Mouse (Mus musculus): Measurements from ENCODE around the gene Ylpm1. TPM values are rescaled to one million over a fixed set of nuclear protein-coding genes. Genes with fewer than 3 reads are reported as not detected.

The Ylpm1 gene
- polyA plus RNA-seq, 1 experiment from 2014 or later = 49.2 TPM

DNA sequence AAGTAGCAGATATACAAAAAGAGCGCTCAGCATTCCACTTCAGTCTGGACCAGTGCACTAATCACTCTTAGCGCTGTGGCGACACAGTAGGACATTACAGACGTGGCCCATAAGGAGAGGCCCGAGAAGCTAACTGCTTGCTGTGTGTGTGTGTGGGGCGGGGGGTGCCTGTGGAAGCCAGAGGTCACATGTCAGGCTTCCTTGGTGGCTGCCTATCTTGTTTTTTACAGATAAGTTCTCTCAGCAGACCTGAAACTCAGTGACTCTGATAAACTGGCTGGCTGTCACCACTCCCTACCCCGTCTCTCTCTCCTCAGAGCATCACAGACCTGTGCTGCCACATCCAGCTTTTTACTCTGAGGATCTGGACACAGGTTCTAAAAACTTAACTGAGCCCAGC, 33.5 kb upstream of the Ylpm1 start:
- Histone ChIP-seq H3K4me3 (ENCODE audit: low read depth, low read length) (no peak overlapping the region), H3K36me3 (ENCODE audit: control insufficient read depth, insufficient read depth, low read length) (0 out of 2 replicates have a peak, but pooled peaks cover 2% of the 10 kb centered on the region), H3K4me2 (ENCODE audit: low read depth, severe bottlenecking) (no peak overlapping the region), H3K27ac (replicated peaks; ENCODE audit: low read depth, low read length) (no peak overlapping the region), H3K4me1 (ENCODE audit: control insufficient read depth, insufficient read depth, low read length) (no peaks in the 10 kb centered on the region), H3K9ac (ENCODE audit: low read length) (no peak overlapping the region), H3K9me3 (ENCODE audit: control insufficient read depth, low read length) (no peaks in the 10 kb centered on the region), H3K27me3 (ENCODE audit: control insufficient read depth, insufficient read depth, low read length) (no peaks in the 10 kb centered on the region)
- ATAC-seq (ENCODE audit: insufficient number of reproducible peaks, low FRiP score, low TSS enrichment, low read depth) = no peak
- no peak for DNase-seq (ENCODE audit: low spot score)
- 83% methylated on average over 7 of the region's 7 CpGs for WGBS

DNA sequence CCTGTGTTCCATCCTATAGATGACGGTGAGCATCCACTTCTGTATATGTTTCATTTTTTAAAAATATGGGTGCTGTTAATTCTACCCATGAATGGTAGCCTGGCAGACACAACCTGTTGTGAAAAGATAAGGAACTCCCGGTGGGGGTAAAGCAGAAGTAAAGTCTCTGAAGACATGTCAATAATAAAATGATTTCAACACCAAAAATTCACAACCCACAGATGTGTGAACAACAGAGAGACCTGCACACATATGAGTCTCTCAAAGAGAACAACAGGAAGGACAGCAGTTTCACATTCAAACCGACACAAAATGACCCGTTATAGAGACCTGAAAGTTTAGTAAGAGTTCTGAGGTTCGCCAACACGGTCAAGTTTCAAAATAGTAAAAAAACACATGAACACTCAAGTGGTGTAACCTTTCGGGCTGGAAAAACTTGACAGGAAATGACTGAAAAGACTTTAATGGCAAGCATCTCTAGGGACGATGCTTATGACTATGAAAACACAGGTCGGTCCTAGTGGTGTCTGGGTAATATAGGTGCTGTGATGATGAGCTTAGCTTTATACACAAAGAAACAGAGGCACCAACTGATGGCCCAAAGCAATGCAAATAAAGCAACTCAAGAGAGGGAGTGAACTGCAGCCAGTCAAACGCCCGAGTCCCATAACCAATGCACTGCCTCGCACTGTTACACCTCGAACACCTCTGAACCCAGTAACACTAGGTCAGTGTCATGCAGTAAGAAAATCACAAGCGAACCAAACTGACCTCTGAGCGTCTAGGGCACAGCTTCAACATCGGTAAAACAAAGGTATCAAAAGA, 27.1 kb upstream of the Ylpm1 start:
- H3K4me2 ChIP-seq (ENCODE audit: low read depth, severe bottlenecking) = peak overlapping the region; percentile 95; the same call in 1 of the 2 replicates
- no peak overlapping the region for H3K9ac ChIP-seq (ENCODE audit: low read length)
- DNase-seq (ENCODE audit: low spot score) = no peak

DNA sequence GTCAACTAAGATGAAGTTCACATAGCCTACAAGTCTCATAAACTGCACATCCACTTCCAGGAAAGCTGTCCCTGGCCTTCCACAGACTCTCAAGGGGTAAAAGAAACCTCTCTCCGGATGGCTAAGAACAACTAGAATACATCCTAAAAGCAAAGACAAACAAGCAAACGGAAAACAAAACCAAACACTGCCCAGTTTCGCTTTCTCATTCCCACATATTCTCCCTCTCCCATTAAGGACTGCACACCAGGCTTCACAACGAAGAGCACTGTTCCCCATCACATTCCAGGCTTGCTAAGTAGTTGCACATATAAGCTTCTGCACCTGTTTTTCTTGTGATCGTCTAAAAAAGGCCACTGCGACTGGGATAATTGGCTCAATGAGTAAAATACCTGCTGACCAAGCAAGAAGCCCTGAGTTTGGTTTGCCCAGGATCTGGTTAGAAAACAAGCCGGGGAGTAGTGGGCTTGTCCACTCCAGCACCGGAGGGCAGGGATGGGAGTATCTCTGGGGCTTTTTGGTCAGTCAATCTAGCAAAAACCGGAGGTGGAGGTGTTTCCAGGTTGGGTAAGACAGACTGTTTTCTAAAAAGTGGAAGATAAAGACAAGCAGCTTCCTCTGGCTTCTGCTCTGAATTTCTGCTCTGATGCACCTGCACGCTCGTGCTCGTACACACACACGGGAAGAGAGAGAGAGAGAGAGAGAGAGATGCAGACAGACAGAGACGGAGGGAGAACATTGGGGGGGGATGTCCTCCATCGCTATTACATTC, 26.3 kb upstream of the Ylpm1 start:
- DNase-seq (ENCODE audit: low spot score) (no peak), ATAC-seq (ENCODE audit: insufficient number of reproducible peaks, low FRiP score, low TSS enrichment, low read depth) (no peak)
- Histone ChIP-seq H3K36me3 (ENCODE audit: control insufficient read depth, insufficient read depth, low read length) (0 out of 2 replicates have a peak, but pooled peaks cover 3% of the 10 kb centered on the region), H3K27ac (replicated peaks; ENCODE audit: low read depth, low read length) (no peak overlapping the region), H3K9me3 (ENCODE audit: control insufficient read depth, low read length) (no peaks in the 10 kb centered on the region), H3K4me1 (ENCODE audit: control insufficient read depth, insufficient read depth, low read length) (peaks cover 6% of the 10 kb centered on the region), H3K27me3 (ENCODE audit: control insufficient read depth, insufficient read depth, low read length) (no peaks in the 10 kb centered on the region), H3K4me3 (ENCODE audit: low read depth, low read length) (peak overlapping the region; percentile 91), H3K9ac (ENCODE audit: low read length) (peak overlapping the region; percentile 74), H3K4me2 (ENCODE audit: low read depth, severe bottlenecking) (peak overlapping the region; percentile 95)
- WGBS = 27% methylated on average over 15 of the region's 15 CpGs

More for the DNA sequence above, 27.1 kb upstream of the Ylpm1 start:
- Histone ChIP-seq H3K36me3 (ENCODE audit: control insufficient read depth, insufficient read depth, low read length) (no peaks in the 10 kb centered on the region), H3K27me3 (ENCODE audit: control insufficient read depth, insufficient read depth, low read length) (no peaks in the 10 kb centered on the region), H3K4me1 (ENCODE audit: control insufficient read depth, insufficient read depth, low read length) (peaks cover 6% of the 10 kb centered on the region), H3K27ac (replicated peaks; ENCODE audit: low read depth, low read length) (no peak overlapping the region), H3K4me3 (ENCODE audit: low read depth, low read length) (no peak overlapping the region), H3K9me3 (ENCODE audit: control insufficient read depth, low read length) (no peaks in the 10 kb centered on the region)
- 86% methylated on average over 16 of the region's 16 CpGs for WGBS
- no peak for ATAC-seq (ENCODE audit: insufficient number of reproducible peaks, low FRiP score, low TSS enrichment, low read depth)

DNA sequence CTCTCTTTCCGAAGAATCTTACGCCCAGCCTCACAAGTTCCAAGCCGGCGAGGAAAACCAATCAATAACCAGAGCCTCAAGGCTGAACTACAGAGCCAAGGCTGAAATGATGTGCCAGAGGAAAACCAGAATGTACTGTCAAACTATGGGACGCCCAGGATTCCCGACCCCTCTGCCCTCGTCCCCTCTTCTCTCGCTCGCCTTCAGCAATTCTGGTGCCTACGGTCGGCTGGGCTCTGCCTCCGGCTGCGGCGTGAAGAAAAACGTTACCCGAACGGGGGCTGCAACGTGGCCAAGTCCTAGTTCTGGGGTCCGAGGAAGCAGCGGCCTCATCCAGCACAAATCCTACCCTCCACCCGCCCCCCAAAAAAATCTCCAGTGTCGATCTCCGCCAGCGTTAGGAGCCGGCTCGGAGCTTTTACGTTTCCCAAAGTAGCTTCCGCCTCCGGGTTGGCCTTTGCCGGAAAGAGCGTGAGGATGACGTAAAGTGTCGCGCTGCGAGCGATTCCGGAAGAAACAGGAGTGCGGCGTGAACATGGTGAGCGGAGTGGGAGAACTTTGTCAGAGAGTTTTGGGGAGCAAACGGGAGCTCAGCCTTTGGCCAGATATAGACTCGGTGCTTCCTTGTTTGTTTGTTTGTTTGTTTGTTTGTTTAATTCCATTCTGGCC, 25.6 kb upstream of the Ylpm1 start, which contains the start of the genes Fcf1 and Arel1:
Fcf1 (plus strand) TSS at position 470 of the 669 bp plus-strand sequence.
Arel1 (minus strand) TSS at position 473 of the 669 bp plus-strand sequence.
- no peaks in the 10 kb centered on the region for H3K9me3 ChIP-seq (ENCODE audit: control insufficient read depth, low read length)
- DNase-seq (ENCODE audit: low spot score) (peak; percentile 90), ATAC-seq (ENCODE audit: insufficient number of reproducible peaks, low FRiP score, low TSS enrichment, low read depth) (0 out of 2 replicates have a peak, but pooled peaks have one; percentile 39)
- WGBS = under 1% methylated on average over 42 of the region's 42 CpGs
- H3K27ac ChIP-seq (replicated peaks; ENCODE audit: low read depth, low read length) = no peak within 1 kb of the TSS
- H3K4me3 ChIP-seq (ENCODE audit: low read depth, low read length) = peak within 1 kb of the TSS; percentile 91
- H3K9ac ChIP-seq (ENCODE audit: low read length) = peak within 1 kb of the TSS; percentile 74
- no peaks in the 10 kb centered on the region for H3K27me3 ChIP-seq (ENCODE audit: control insufficient read depth, insufficient read depth, low read length)
- H3K4me2 ChIP-seq (ENCODE audit: low read depth, severe bottlenecking) = peak within 1 kb of the TSS; percentile 95
- peaks cover 6% of the 10 kb centered on the region for H3K4me1 ChIP-seq (ENCODE audit: control insufficient read depth, insufficient read depth, low read length)
- H3K36me3 ChIP-seq (ENCODE audit: control insufficient read depth, insufficient read depth, low read length) = peaks cover 3% of the 10 kb centered on the region; the same call in 1 of the 2 replicates

DNA sequence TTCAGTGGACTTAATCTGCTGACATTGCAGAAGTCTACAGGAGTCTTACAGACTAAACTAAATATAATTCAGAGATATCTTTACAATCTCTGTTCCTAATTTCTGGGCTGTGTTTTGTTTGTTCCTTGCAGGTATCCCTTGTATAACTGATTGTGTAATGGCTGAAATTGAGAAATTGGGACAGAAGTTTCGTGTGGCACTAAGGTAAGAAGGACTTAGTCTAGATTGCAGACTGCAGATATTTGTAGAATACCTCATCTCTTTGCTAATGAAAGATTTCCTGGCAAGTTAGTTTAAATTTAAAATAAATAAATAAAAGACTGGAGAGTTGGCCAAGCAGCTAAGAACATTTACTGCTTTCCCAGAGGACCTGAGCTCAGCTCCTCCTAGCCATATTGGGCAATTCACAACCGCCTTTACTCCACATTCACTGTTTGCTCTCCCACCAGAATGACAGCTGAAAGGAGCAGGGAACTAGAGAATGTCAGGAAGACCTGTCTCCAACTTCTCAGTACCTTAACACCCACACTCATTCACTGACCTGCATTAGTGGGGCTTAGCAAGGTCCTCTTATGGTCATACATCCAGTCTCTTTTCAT, 16.8 kb upstream of the Ylpm1 start:
- H3K27ac ChIP-seq (replicated peaks; ENCODE audit: low read depth, low read length) = no peak overlapping the region
- no peaks in the 10 kb centered on the region for H3K4me1 ChIP-seq (ENCODE audit: control insufficient read depth, insufficient read depth, low read length)
- 81% methylated on average over 2 of the region's 2 CpGs for WGBS
- H3K36me3 ChIP-seq (ENCODE audit: control insufficient read depth, insufficient read depth, low read length) = peaks cover 9% of the 10 kb centered on the region; the same call in 1 of the 2 replicates
- H3K27me3 ChIP-seq (ENCODE audit: control insufficient read depth, insufficient read depth, low read length) = no peaks in the 10 kb centered on the region
- H3K4me2 ChIP-seq (ENCODE audit: low read depth, severe bottlenecking) = no peak overlapping the region
- H3K9ac ChIP-seq (ENCODE audit: low read length) = no peak overlapping the region
- no peak overlapping the region for H3K4me3 ChIP-seq (ENCODE audit: low read depth, low read length)
- no peaks in the 10 kb centered on the region for H3K9me3 ChIP-seq (ENCODE audit: control insufficient read depth, low read length)
- ATAC-seq (ENCODE audit: insufficient number of reproducible peaks, low FRiP score, low TSS enrichment, low read depth) (no peak), DNase-seq (ENCODE audit: low spot score) (no peak)

DNA sequence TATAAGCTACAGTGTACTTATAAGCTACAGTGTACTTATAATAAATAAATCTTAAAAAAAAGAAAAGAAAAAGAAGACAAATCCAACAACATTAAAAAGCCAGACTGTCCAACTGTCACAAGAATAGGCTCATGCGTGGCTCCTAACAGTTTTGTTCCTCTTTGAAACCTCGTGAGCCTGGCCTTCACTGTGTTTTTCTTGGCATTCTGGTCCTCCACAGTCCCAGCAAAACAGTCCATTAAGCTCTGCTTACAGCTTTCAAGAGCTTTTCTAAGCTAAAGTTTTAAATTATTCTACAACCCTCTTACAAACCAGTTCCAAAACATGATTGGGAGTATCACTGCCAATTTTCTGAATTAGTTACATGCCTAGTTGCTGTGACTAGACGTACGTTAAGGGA, 6.7 kb upstream of the Ylpm1 start:
- Histone ChIP-seq H3K4me3 (ENCODE audit: low read depth, low read length) (no peak overlapping the region), H3K36me3 (ENCODE audit: control insufficient read depth, insufficient read depth, low read length) (no peaks in the 10 kb centered on the region), H3K4me1 (ENCODE audit: control insufficient read depth, insufficient read depth, low read length) (no peaks in the 10 kb centered on the region), H3K27ac (replicated peaks; ENCODE audit: low read depth, low read length) (no peak overlapping the region), H3K9me3 (ENCODE audit: control insufficient read depth, low read length) (no peaks in the 10 kb centered on the region), H3K9ac (ENCODE audit: low read length) (no peak overlapping the region), H3K4me2 (ENCODE audit: low read depth, severe bottlenecking) (no peak overlapping the region), H3K27me3 (ENCODE audit: control insufficient read depth, insufficient read depth, low read length) (no peaks in the 10 kb centered on the region)
- DNase-seq (ENCODE audit: low spot score) (no peak), ATAC-seq (ENCODE audit: insufficient number of reproducible peaks, low FRiP score, low TSS enrichment, low read depth) (no peak)
- 82% methylated on average over 4 of the region's 4 CpGs for WGBS

DNA sequence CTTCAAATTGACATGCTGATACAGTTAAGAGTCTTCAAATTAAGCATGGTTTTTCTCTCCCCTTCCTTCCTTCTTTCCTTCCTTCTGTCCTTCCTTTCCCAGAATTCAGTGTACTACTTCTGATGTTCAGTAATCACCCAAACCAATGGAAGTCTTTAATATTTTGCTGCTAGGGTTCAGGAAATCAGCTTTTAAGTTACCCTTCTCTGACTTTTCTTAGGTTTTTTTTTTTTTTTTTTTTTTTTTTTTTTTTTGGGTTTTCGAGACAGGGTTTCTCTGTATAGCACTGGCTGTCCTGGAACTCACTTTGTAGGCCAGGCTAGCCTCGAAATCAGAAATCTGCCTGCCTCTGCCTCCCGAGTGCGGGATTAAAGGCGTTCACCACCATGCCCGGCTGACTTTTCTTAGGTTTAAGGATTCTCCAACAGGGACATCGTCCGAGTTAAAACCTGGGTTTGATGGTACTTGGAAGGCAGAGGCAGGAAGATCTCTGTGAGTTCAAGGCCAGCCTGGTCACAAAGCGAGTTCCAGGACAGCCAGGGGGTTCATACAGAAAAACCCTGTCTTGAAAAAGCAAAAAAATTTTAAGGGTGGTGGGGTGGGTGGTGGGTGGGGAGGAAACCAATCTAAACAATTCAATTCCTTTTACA, 884 bp upstream of the Ylpm1 start:
- WGBS = 96% methylated on average over 8 of the region's 9 CpGs
- no peak for ATAC-seq (ENCODE audit: insufficient number of reproducible peaks, low FRiP score, low TSS enrichment, low read depth)
- no peak overlapping the region for H3K4me3 ChIP-seq (ENCODE audit: low read depth, low read length)

More for the DNA sequence above, 884 bp upstream of the Ylpm1 start:
- Histone ChIP-seq H3K4me1 (ENCODE audit: control insufficient read depth, insufficient read depth, low read length) (peaks cover 3% of the 10 kb centered on the region; the same call in 1 of the 2 replicates), H3K27me3 (ENCODE audit: control insufficient read depth, insufficient read depth, low read length) (no peaks in the 10 kb centered on the region), H3K9ac (ENCODE audit: low read length) (no peak overlapping the region), H3K4me2 (ENCODE audit: low read depth, severe bottlenecking) (no peak overlapping the region), H3K36me3 (ENCODE audit: control insufficient read depth, insufficient read depth, low read length) (no peaks in the 10 kb centered on the region), H3K27ac (replicated peaks; ENCODE audit: low read depth, low read length) (no peak overlapping the region), H3K9me3 (ENCODE audit: control insufficient read depth, low read length) (no peaks in the 10 kb centered on the region)
- DNase-seq (ENCODE audit: low spot score) = peak; percentile 29
